Mouse (Mus musculus): ENCODE results near the gene Piwil4. TPM values are rescaled to one million over a fixed set of nuclear protein-coding genes. Genes with fewer than 3 reads are reported as not detected.
"Not testable (repeated sequence)": the region's sequence is repeated elsewhere in the genome, so short reads cannot be mapped to it uniquely, and the experiment has no call there.

The Piwil4 gene
- polyA plus RNA-seq, 1 experiment from 2014 or later = 0.10 TPM

- no peaks in the 10 kb centered on the region for H3K27me3 ChIP-seq
- H3K4me2 ChIP-seq = no peak overlapping the region
- no peak for ATAC-seq (ENCODE audit: insufficient read depth)
- no peaks in the 10 kb centered on the region for H3K9me3 ChIP-seq (replicated peaks)
- H3K36me3 ChIP-seq (replicated peaks) = no peaks in the 10 kb centered on the region
- H3K4me1 ChIP-seq (replicated peaks) = no peaks in the 10 kb centered on the region
- 26% methylated on average over 5 of the region's 5 CpGs for WGBS (ENCODE audit: insufficient replicate concordance)
- H3K9ac ChIP-seq = no peak overlapping the region
- no peak overlapping the region for H3K27ac ChIP-seq (replicated peaks)
- H3K4me3 ChIP-seq (replicated peaks) = no peak overlapping the region
These were observed 15.6 kb downstream of the Piwil4 start for GRCm38 (mm10) chr9:14724755-14725420.

- no peak overlapping the region for H3K4me3 ChIP-seq (replicated peaks)
- ATAC-seq (ENCODE audit: insufficient read depth) = no peak
These were observed 18.9 kb downstream of the Piwil4 start for GRCm38 (mm10) chr9:14721610-14722009.

GRCm38 (mm10) chr9:14720384-14720783, 20.1 kb downstream of the Piwil4 start:
- Histone ChIP-seq H3K4me1 (replicated peaks) (no peaks in the 10 kb centered on the region), H3K9me3 (replicated peaks) (no peaks in the 10 kb centered on the region), H3K4me2 (no peak overlapping the region), H3K27ac (replicated peaks) (no peak overlapping the region), H3K9ac (no peak overlapping the region), H3K36me3 (replicated peaks) (no peaks in the 10 kb centered on the region), H3K4me3 (replicated peaks) (no peak overlapping the region), H3K27me3 (no peaks in the 10 kb centered on the region)
- WGBS (ENCODE audit: insufficient replicate concordance) = 59% methylated on average over 2 of the region's 2 CpGs
- ATAC-seq (ENCODE audit: insufficient read depth) = no peak

More at GRCm38 (mm10) chr9:14721610-14722009, 18.9 kb downstream of the Piwil4 start:
- Histone ChIP-seq H3K36me3 (replicated peaks) (no peaks in the 10 kb centered on the region), H3K9me3 (replicated peaks) (no peaks in the 10 kb centered on the region), H3K9ac (no peak overlapping the region), H3K4me1 (replicated peaks) (no peaks in the 10 kb centered on the region), H3K27me3 (no peaks in the 10 kb centered on the region), H3K4me2 (no peak overlapping the region), H3K27ac (replicated peaks) (no peak overlapping the region)
- 49% methylated on average over 5 of the region's 5 CpGs for WGBS (ENCODE audit: insufficient replicate concordance)

GRCm38 (mm10) chr9:14718332-14718691, 22.2 kb downstream of the Piwil4 start:
- Histone ChIP-seq H3K9me3 (replicated peaks) (no peaks in the 10 kb centered on the region), H3K9ac (no peak overlapping the region), H3K4me2 (no peak overlapping the region), H3K27ac (replicated peaks) (no peak overlapping the region), H3K36me3 (replicated peaks) (no peaks in the 10 kb centered on the region), H3K4me3 (replicated peaks) (no peak overlapping the region), H3K27me3 (no peaks in the 10 kb centered on the region), H3K4me1 (replicated peaks) (no peaks in the 10 kb centered on the region)
- no peak for ATAC-seq (ENCODE audit: insufficient read depth)

GRCm38 (mm10) chr9:14717689-14718331, 22.7 kb downstream of the Piwil4 start:
- 24% methylated on average over 14 of the region's 14 CpGs for WGBS (ENCODE audit: insufficient replicate concordance)

GRCm38 (mm10) chr9:14715258-14715657, 25.3 kb downstream of the Piwil4 start:
- Histone ChIP-seq H3K36me3 (replicated peaks) (no peaks in the 10 kb centered on the region), H3K9me3 (replicated peaks) (no peaks in the 10 kb centered on the region), H3K4me1 (replicated peaks) (no peaks in the 10 kb centered on the region), H3K4me3 (replicated peaks) (no peak overlapping the region), H3K27me3 (no peaks in the 10 kb centered on the region), H3K9ac (no peak overlapping the region), H3K4me2 (no peak overlapping the region), H3K27ac (replicated peaks) (no peak overlapping the region)
- no peak for ATAC-seq (ENCODE audit: insufficient read depth)
- WGBS (ENCODE audit: insufficient replicate concordance) = 80% methylated on average over 15 of the region's 15 CpGs

More at GRCm38 (mm10) chr9:14717689-14718331, 22.7 kb downstream of the Piwil4 start:
- Histone ChIP-seq H3K4me2 (no peak overlapping the region), H3K9me3 (replicated peaks) (no peaks in the 10 kb centered on the region), H3K27ac (replicated peaks) (no peak overlapping the region), H3K36me3 (replicated peaks) (no peaks in the 10 kb centered on the region), H3K4me1 (replicated peaks) (no peaks in the 10 kb centered on the region), H3K4me3 (replicated peaks) (no peak overlapping the region), H3K9ac (no peak overlapping the region), H3K27me3 (no peaks in the 10 kb centered on the region)
- no peak for ATAC-seq (ENCODE audit: insufficient read depth)

- Histone ChIP-seq H3K27ac (replicated peaks) (no peak overlapping the region), H3K27me3 (no peaks in the 10 kb centered on the region), H3K4me3 (replicated peaks) (no peak overlapping the region), H3K4me1 (replicated peaks) (no peaks in the 10 kb centered on the region), H3K9ac (no peak overlapping the region), H3K4me2 (no peak overlapping the region), H3K36me3 (replicated peaks) (no peaks in the 10 kb centered on the region), H3K9me3 (replicated peaks) (no peaks in the 10 kb centered on the region)
- WGBS (ENCODE audit: insufficient replicate concordance) = 61% methylated on average over 3 of the region's 3 CpGs
- no peak for ATAC-seq (ENCODE audit: insufficient read depth)
These were observed 29.6 kb downstream of the Piwil4 start for GRCm38 (mm10) chr9:14710910-14711309.

GRCm38 (mm10) chr9:14705321-14706162, 35.0 kb downstream of the Piwil4 start:
- no peaks in the 10 kb centered on the region for H3K4me1 ChIP-seq (replicated peaks)
- H3K27me3 ChIP-seq = no peaks in the 10 kb centered on the region
- no peak overlapping the region for H3K27ac ChIP-seq (replicated peaks)
- 55% methylated on average over 13 of the region's 13 CpGs for WGBS (ENCODE audit: insufficient replicate concordance)
- no peaks in the 10 kb centered on the region for H3K36me3 ChIP-seq (replicated peaks)
- H3K4me3 ChIP-seq (replicated peaks) = no peak overlapping the region
- no peak overlapping the region for H3K4me2 ChIP-seq
- no peaks in the 10 kb centered on the region for H3K9me3 ChIP-seq (replicated peaks)
- no peak for ATAC-seq (ENCODE audit: insufficient read depth)
- H3K9ac ChIP-seq = no peak overlapping the region

GRCm38 (mm10) chr9:14700795-14701194, 39.7 kb downstream of the Piwil4 start:
- WGBS (ENCODE audit: insufficient replicate concordance) = 71% methylated on average over 1 of the region's 1 CpGs
- H3K4me3 ChIP-seq (replicated peaks); H3K9ac ChIP-seq; H3K27ac ChIP-seq (replicated peaks); ATAC-seq (ENCODE audit: insufficient read depth); H3K4me1 ChIP-seq (replicated peaks); H3K4me2 ChIP-seq; H3K27me3 ChIP-seq; H3K36me3 ChIP-seq (replicated peaks); H3K9me3 ChIP-seq (replicated peaks): not testable (repeated sequence)

GRCm38 (mm10) chr9:14699288-14699640, 41.3 kb downstream of the Piwil4 start:
- no peaks in the 10 kb centered on the region for H3K9me3 ChIP-seq (replicated peaks)
- H3K36me3 ChIP-seq (replicated peaks) = no peaks in the 10 kb centered on the region
- H3K4me2 ChIP-seq = no peak overlapping the region
- no peaks in the 10 kb centered on the region for H3K4me1 ChIP-seq (replicated peaks)
- no peak for ATAC-seq (ENCODE audit: insufficient read depth)
- H3K27ac ChIP-seq (replicated peaks) = no peak overlapping the region
- no peak overlapping the region for H3K9ac ChIP-seq
- 35% methylated on average over 7 of the region's 7 CpGs for WGBS (ENCODE audit: insufficient replicate concordance)
- H3K4me3 ChIP-seq (replicated peaks) = no peak overlapping the region
- H3K27me3 ChIP-seq = no peaks in the 10 kb centered on the region

- WGBS (ENCODE audit: insufficient replicate concordance) = 52% methylated on average over 12 of the region's 12 CpGs
- Histone ChIP-seq H3K4me3 (replicated peaks) (no peak overlapping the region), H3K36me3 (replicated peaks) (no peaks in the 10 kb centered on the region), H3K27ac (replicated peaks) (no peak overlapping the region), H3K4me2 (no peak overlapping the region), H3K4me1 (replicated peaks) (no peaks in the 10 kb centered on the region), H3K27me3 (no peaks in the 10 kb centered on the region), H3K9me3 (replicated peaks) (no peaks in the 10 kb centered on the region), H3K9ac (no peak overlapping the region)
- peak; percentile 56 for ATAC-seq (ENCODE audit: insufficient read depth)
These were observed 41.8 kb downstream of the Piwil4 start for GRCm38 (mm10) chr9:14698582-14699287.

All from liver, embryonic 15.5 days (tissue).